Mouse (Mus musculus) inflammation-experienced regulatory T-cells, adult 6 months (primary cell): ENCODE data around the gene Vmn1r148. TPM values are rescaled to one million over a fixed set of nuclear protein-coding genes. Genes with fewer than 3 reads are reported as not detected.
"Not testable (repeated sequence)": the region's sequence is repeated elsewhere in the genome, so short reads cannot be mapped to it uniquely, and the experiment has no call there.

Experiments used
- ATAC-seq: one replicate; pipeline ENCODE4 v1.8.0; 2017
- polyA plus RNA-seq, 3 experiments: library from polyadenylated mRNA; unstranded; fragments of 100-300 nt; shearing (Covaris generic); gene quantifications; one replicate each; pipeline ENCODE4 v1.2.1; 2017

The Vmn1r148 gene
- not detected for polyA plus RNA-seq

GRCm38 (mm10) chr7:22413283-22413682 is at the start of gene Vmn1r148:
TSS of gene Vmn1r148 (plus strand) at chr7:22413583.
- not testable (repeated sequence) for ATAC-seq

- ATAC-seq: not testable (repeated sequence)
Observed at GRCm38 (mm10) chr7:22370939-22371338, 42.4 kb upstream of the Vmn1r148 start, which contains the start of gene Gm8660. TSS of gene Gm8660 (minus strand) at chr7:22371039.

GRCm38 (mm10) chr7:22438129-22438528 is 24.7 kb downstream of the Vmn1r148 start, which contains the start of gene Vmn1r149:
TSS of gene Vmn1r149 (minus strand) at chr7:22438229.
- ATAC-seq: not testable (repeated sequence)

- ATAC-seq: not testable (repeated sequence)
Observed at GRCm38 (mm10) chr7:22463975-22464374, 50.6 kb downstream of the Vmn1r148 start, which contains the start of gene Gm10665. TSS of gene Gm10665 (minus strand) at chr7:22464075.

Other genes with a start within 250 kb of the Vmn1r148 start
- gene Vmn1r142, start 249.5 kb upstream of the Vmn1r148 start, polyA plus RNA-seq: not detected
- not detected for gene Vmn1r143, start 224.2 kb upstream of the Vmn1r148 start, polyA plus RNA-seq
- gene Gm8653, start 212.3 kb upstream of the Vmn1r148 start, polyA plus RNA-seq: not detected
- gene Gm8453, start 184.1 kb upstream of the Vmn1r148 start, polyA plus RNA-seq: not detected
- gene Gm4187, start 83.9 kb upstream of the Vmn1r148 start, polyA plus RNA-seq: not detected
- gene Gm8660, start 42.5 kb upstream of the Vmn1r148 start, polyA plus RNA-seq: not detected
- gene Vmn1r149, start 24.6 kb downstream of the Vmn1r148 start, polyA plus RNA-seq: not detected
- gene Gm10665, start 50.5 kb downstream of the Vmn1r148 start, polyA plus RNA-seq: not detected
- gene Vmn1r151, start 86.1 kb downstream of the Vmn1r148 start, polyA plus RNA-seq: not detected
- not detected for gene Vmn1r152, start 109.4 kb downstream of the Vmn1r148 start, polyA plus RNA-seq
- not detected for gene Gm8677, start 121.3 kb downstream of the Vmn1r148 start, polyA plus RNA-seq
- gene Gm4201, start 151.8 kb downstream of the Vmn1r148 start, polyA plus RNA-seq: not detected
- gene Gm4565, start 174.5 kb downstream of the Vmn1r148 start, polyA plus RNA-seq: not detected
- gene Vmn1r155, start 244.4 kb downstream of the Vmn1r148 start, polyA plus RNA-seq: not detected